Mouse (Mus musculus): ENCODE results near the gene Gm21518.
"Not testable (repeated sequence)": the region's sequence is repeated elsewhere in the genome, so short reads cannot be mapped to it uniquely, and the experiment has no call there.

Gm21518 gene

GRCm38 (mm10) chrY:62190566-62190965, at the start of gene Gm21518:
Gm21518 (plus strand) TSS chrY:62190866.
- not testable (repeated sequence) for DNase-seq (ENCODE audit: low spot score)

Measured in urinary bladder, postnatal 10 days (tissue).